Mouse (Mus musculus) lung, embryonic 16.5 days (tissue): Measurements from ENCODE around the gene Adpgk. TPM values are rescaled to one million over a fixed set of nuclear protein-coding genes. Genes with fewer than 3 reads are reported as not detected.
A peak's percentile ranks its signal among the peaks of the same experiment; 100 is the strongest.

Source experiments
- ATAC-seq: fragments of 200-750 bp; cut with Nextera tagmentation; 2 replicates; pipeline ENCODE4 v1.8.0; 2017; ENCODE audit warnings: low read depth, mild to moderate bottlenecking, moderate library complexity
- H3K27ac ChIP-seq: fragments of 300-500 bp; sonication (generic); 2 replicates; pipeline ENCODE4 v1.5.1; 2014; ENCODE audit warnings: mild to moderate bottlenecking, control low read depth, low read length
- H3K27me3 ChIP-seq: fragments of 300-500 bp; sonication (generic); 2 replicates; pipeline ENCODE4 v1.6.1; 2014; ENCODE audit warnings: low read depth, low read length, mixed read lengths; ENCODE audit not compliant: control insufficient read depth, insufficient read depth
- H3K36me3 ChIP-seq: fragments of 300-500 bp; sonication (generic); 2 replicates; pipeline ENCODE4 v1.6.1; 2014; ENCODE audit warnings: low read length; ENCODE audit not compliant: control insufficient read depth, insufficient read depth
- H3K4me1 ChIP-seq: fragments of 300-500 bp; sonication (generic); replicated peaks from 2 replicates; pipeline ENCODE4 v1.6.1; 2014; ENCODE audit warnings: low read length, mixed read lengths; ENCODE audit not compliant: control insufficient read depth, insufficient read depth
- H3K4me2 ChIP-seq: fragments of 300-500 bp; sonication (generic); 2 replicates; pipeline ENCODE4 v1.6.1; 2014; ENCODE audit warnings: low read depth, low read length, control low read depth
- H3K4me3 ChIP-seq: fragments of 300-500 bp; sonication (generic); 2 replicates; pipeline ENCODE4 v1.5.1; 2014; ENCODE audit warnings: mild to moderate bottlenecking, low read length, control low read depth
- H3K9ac ChIP-seq: fragments of 300-500 bp; sonication (generic); 2 replicates; pipeline ENCODE4 v1.6.1; 2014; ENCODE audit warnings: low read length, control low read depth
- H3K9me3 ChIP-seq: fragments of 300-500 bp; sonication (generic); 2 replicates; pipeline ENCODE4 v1.6.1; 2016; ENCODE audit warnings: low read length; ENCODE audit not compliant: control insufficient read depth
- WGBS: fragments of 180-500 bp; shearing (Covaris S2); extraction: QIAGEN DNeasy Blood & Tissue Kit; methylation state at CpG from one replicate; pipeline ENCODE4 v1.1.7; 2014; 5-methylcytosine and 5-hydroxymethylcytosine counted together
- polyA plus RNA-seq: library from polyadenylated mRNA; unstranded; fragments of >200 nt; fragmentation: Nextera tagmentation; extraction: Ambion mirVana; gene quantifications from 2 replicates; pipeline ENCODE4 v1.2.1, GENCODE M21; 2015

Gene Adpgk
- polyA plus RNA-seq, 1 experiment from 2014 or later: 38.3 TPM

- no peaks in the 10 kb centered on the region for H3K9me3 ChIP-seq
Observed at GRCm38 (mm10) chr9:59285614-59286013, 5.7 kb upstream of the Adpgk start.

GRCm38 (mm10) chr9:59288058-59288457 is 3.3 kb upstream of the Adpgk start:
- H3K27ac ChIP-seq: no peak overlapping the region
- no peak overlapping the region for H3K4me3 ChIP-seq
- no peaks in the 10 kb centered on the region for H3K36me3 ChIP-seq
- ATAC-seq: no peak
- 67% methylated on average over 5 of the region's 5 CpGs for WGBS
- no peaks in the 10 kb centered on the region; the same call in 1 of the 2 replicates for H3K27me3 ChIP-seq
- peak overlapping the region; percentile 15; the same call in 1 of the 2 replicates for H3K9ac ChIP-seq
- H3K4me1 ChIP-seq: peaks cover 20% of the 10 kb centered on the region
- H3K4me2 ChIP-seq: no peak overlapping the region
- no peaks in the 10 kb centered on the region for H3K9me3 ChIP-seq

More at GRCm38 (mm10) chr9:59285614-59286013, 5.7 kb upstream of the Adpgk start:
- H3K27ac ChIP-seq: no peak overlapping the region
- H3K4me3 ChIP-seq: no peak overlapping the region
- no peaks in the 10 kb centered on the region for H3K36me3 ChIP-seq
- ATAC-seq: no peak
- H3K4me1 ChIP-seq: peaks cover 19% of the 10 kb centered on the region
- H3K9ac ChIP-seq: no peak overlapping the region
- no peaks in the 10 kb centered on the region; the same call in 1 of the 2 replicates for H3K27me3 ChIP-seq
- WGBS: 63% methylated on average over 6 of the region's 6 CpGs
- H3K4me2 ChIP-seq: no peak overlapping the region

GRCm38 (mm10) chr9:59288685-59289410 is 2.5 kb upstream of the Adpgk start:
- no peak for ATAC-seq
- no peak overlapping the region for H3K4me2 ChIP-seq
- H3K9ac ChIP-seq: no peak overlapping the region
- 61% methylated on average over 3 of the region's 3 CpGs for WGBS
- H3K4me1 ChIP-seq: peaks cover 22% of the 10 kb centered on the region
- H3K27me3 ChIP-seq: no peaks in the 10 kb centered on the region; the same call in 1 of the 2 replicates
- H3K4me3 ChIP-seq: no peak overlapping the region
- H3K36me3 ChIP-seq: no peaks in the 10 kb centered on the region
- no peak overlapping the region for H3K27ac ChIP-seq
- no peaks in the 10 kb centered on the region for H3K9me3 ChIP-seq

- Histone ChIP-seq H3K4me3 (no peak overlapping the region), H3K27me3 (no peaks in the 10 kb centered on the region), H3K9me3 (no peaks in the 10 kb centered on the region), H3K9ac (no peak overlapping the region), H3K27ac (peak overlapping the region; percentile 7; the same call in 1 of the 2 replicates), H3K4me2 (no peak overlapping the region), H3K36me3 (no peaks in the 10 kb centered on the region), H3K4me1 (peaks cover 22% of the 10 kb centered on the region)
- ATAC-seq: no peak
- WGBS: 47% methylated on average over 6 of the region's 6 CpGs
Observed at GRCm38 (mm10) chr9:59289529-59290115, 1.7 kb upstream of the Adpgk start.

- Histone ChIP-seq H3K9ac (peak overlapping the region; percentile 85), H3K36me3 (no peaks in the 10 kb centered on the region), H3K27me3 (no peaks in the 10 kb centered on the region), H3K4me1 (peaks cover 22% of the 10 kb centered on the region), H3K9me3 (no peaks in the 10 kb centered on the region), H3K4me2 (peak overlapping the region; percentile 83), H3K4me3 (peak overlapping the region; percentile 89), H3K27ac (peak overlapping the region; percentile 87)
- WGBS: under 1% methylated on average over 50 of the region's 50 CpGs
- ATAC-seq: peak; percentile 62
Observed at GRCm38 (mm10) chr9:59291688-59292492, 532 bp downstream of the Adpgk start.

GRCm38 (mm10) chr9:59292493-59292875 is 1.1 kb downstream of the Adpgk start:
- H3K4me3 ChIP-seq: peak overlapping the region; percentile 89
- ATAC-seq: no peak
- no peaks in the 10 kb centered on the region for H3K36me3 ChIP-seq
- H3K4me2 ChIP-seq: peak overlapping the region; percentile 83
- H3K9ac ChIP-seq: peak overlapping the region; percentile 85
- WGBS: 31% methylated on average over 3 of the region's 3 CpGs
- H3K27me3 ChIP-seq: no peaks in the 10 kb centered on the region
- no peaks in the 10 kb centered on the region for H3K9me3 ChIP-seq
- peaks cover 22% of the 10 kb centered on the region for H3K4me1 ChIP-seq
- H3K27ac ChIP-seq: no peak overlapping the region

GRCm38 (mm10) chr9:59296419-59296818 is 5.1 kb downstream of the Adpgk start:
- no peak overlapping the region for H3K27ac ChIP-seq
- H3K4me2 ChIP-seq: no peak overlapping the region
- no peak overlapping the region for H3K9ac ChIP-seq
- H3K4me3 ChIP-seq: no peak overlapping the region
- 64% methylated on average over 2 of the region's 2 CpGs for WGBS
- H3K27me3 ChIP-seq: no peaks in the 10 kb centered on the region
- no peak for ATAC-seq
- no peaks in the 10 kb centered on the region for H3K9me3 ChIP-seq
- H3K4me1 ChIP-seq: peaks cover 10% of the 10 kb centered on the region; the same call in 1 of the 2 replicates
- 0 out of 2 replicates have a peak, but pooled peaks cover 4% of the 10 kb centered on the region for H3K36me3 ChIP-seq

GRCm38 (mm10) chr9:59307890-59308289 is 16.5 kb downstream of the Adpgk start:
- Histone ChIP-seq H3K4me3 (no peak overlapping the region), H3K4me1 (peaks cover 7% of the 10 kb centered on the region), H3K9ac (no peak overlapping the region), H3K9me3 (no peaks in the 10 kb centered on the region), H3K27ac (no peak overlapping the region), H3K36me3 (peaks cover 12% of the 10 kb centered on the region), H3K27me3 (no peaks in the 10 kb centered on the region), H3K4me2 (no peak overlapping the region)
- WGBS: 66% methylated on average over 2 of the region's 2 CpGs
- no peak for ATAC-seq
